Mouse (Mus musculus): ENCODE results near the gene Cd69. TPM values are rescaled to one million over a fixed set of nuclear protein-coding genes. Genes with fewer than 3 reads are reported as not detected.

Gene Cd69
- 0.87 TPM for polyA plus RNA-seq (2014; fragmentation: Illumina TruSeq; extraction: RNeasy Lipid Tissue Mini Kit (QIAGEN cat#74804); ENCODE audit: low read depth, low replicate concordance)

DNA sequence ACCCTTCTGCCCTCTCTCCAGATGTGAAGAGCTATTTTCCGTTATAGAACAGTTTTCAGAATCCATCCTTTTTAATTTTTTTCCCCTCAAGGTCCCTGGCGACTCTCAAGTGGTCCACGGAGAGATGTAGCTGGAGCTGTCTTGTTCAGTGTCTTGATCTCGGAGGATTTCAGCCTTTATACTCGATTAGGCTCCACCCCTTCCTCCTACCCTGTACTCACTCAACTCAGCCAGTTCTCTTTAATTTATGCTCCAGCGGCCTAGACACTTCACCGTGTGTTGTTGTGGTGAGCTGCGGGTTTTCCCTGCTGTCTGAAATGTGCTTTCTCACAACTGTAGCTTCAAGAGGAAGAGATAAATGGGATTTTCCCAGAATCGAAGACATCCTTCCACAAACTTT lies at the start of gene Cd69:
Cd69 (minus strand) TSS at position 217 of the 400 bp plus-strand sequence.

Other genes with a start within 250 kb of the Cd69 start
- not detected for gene Klrb1f, start 229.5 kb downstream of the Cd69 start, polyA plus RNA-seq (2014; fragmentation: Illumina TruSeq; extraction: RNeasy Lipid Tissue Mini Kit (QIAGEN cat#74804); ENCODE audit: low read depth, low replicate concordance)
- gene Clec2e, start 174.5 kb downstream of the Cd69 start, polyA plus RNA-seq (2014; fragmentation: Illumina TruSeq; extraction: RNeasy Lipid Tissue Mini Kit (QIAGEN cat#74804); ENCODE audit: low read depth, low replicate concordance): not detected
- gene Clec2d, start 94.8 kb downstream of the Cd69 start, polyA plus RNA-seq (2014; fragmentation: Illumina TruSeq; extraction: RNeasy Lipid Tissue Mini Kit (QIAGEN cat#74804); ENCODE audit: low read depth, low replicate concordance): 74.3 TPM
- not detected for gene 4922502D21Rik, start 56.4 kb upstream of the Cd69 start, polyA plus RNA-seq (2014; fragmentation: Illumina TruSeq; extraction: RNeasy Lipid Tissue Mini Kit (QIAGEN cat#74804); ENCODE audit: low read depth, low replicate concordance)
- gene Clec12a, start 67.3 kb upstream of the Cd69 start, polyA plus RNA-seq (2014; fragmentation: Illumina TruSeq; extraction: RNeasy Lipid Tissue Mini Kit (QIAGEN cat#74804); ENCODE audit: low read depth, low replicate concordance): 5.4 TPM
- not detected for gene Clec12b, start 110.4 kb upstream of the Cd69 start, polyA plus RNA-seq (2014; fragmentation: Illumina TruSeq; extraction: RNeasy Lipid Tissue Mini Kit (QIAGEN cat#74804); ENCODE audit: low read depth, low replicate concordance)
- 2.6 TPM for gene Clec1b, start 121.9 kb upstream of the Cd69 start, polyA plus RNA-seq (2014; fragmentation: Illumina TruSeq; extraction: RNeasy Lipid Tissue Mini Kit (QIAGEN cat#74804); ENCODE audit: low read depth, low replicate concordance)
- gene Clec9a, start 133.4 kb upstream of the Cd69 start, polyA plus RNA-seq (2014; fragmentation: Illumina TruSeq; extraction: RNeasy Lipid Tissue Mini Kit (QIAGEN cat#74804); ENCODE audit: low read depth, low replicate concordance): 0.64 TPM
- gene Clec1a, start 176.6 kb upstream of the Cd69 start, polyA plus RNA-seq (2014; fragmentation: Illumina TruSeq; extraction: RNeasy Lipid Tissue Mini Kit (QIAGEN cat#74804); ENCODE audit: low read depth, low replicate concordance): 16.1 TPM
- gene Olr1, start 231.7 kb upstream of the Cd69 start, polyA plus RNA-seq (2014; fragmentation: Illumina TruSeq; extraction: RNeasy Lipid Tissue Mini Kit (QIAGEN cat#74804); ENCODE audit: low read depth, low replicate concordance): 0.41 TPM
- gene Tmem52b, start 237.1 kb upstream of the Cd69 start, polyA plus RNA-seq (2014; fragmentation: Illumina TruSeq; extraction: RNeasy Lipid Tissue Mini Kit (QIAGEN cat#74804); ENCODE audit: low read depth, low replicate concordance): not detected